In the genomic region with DNA sequence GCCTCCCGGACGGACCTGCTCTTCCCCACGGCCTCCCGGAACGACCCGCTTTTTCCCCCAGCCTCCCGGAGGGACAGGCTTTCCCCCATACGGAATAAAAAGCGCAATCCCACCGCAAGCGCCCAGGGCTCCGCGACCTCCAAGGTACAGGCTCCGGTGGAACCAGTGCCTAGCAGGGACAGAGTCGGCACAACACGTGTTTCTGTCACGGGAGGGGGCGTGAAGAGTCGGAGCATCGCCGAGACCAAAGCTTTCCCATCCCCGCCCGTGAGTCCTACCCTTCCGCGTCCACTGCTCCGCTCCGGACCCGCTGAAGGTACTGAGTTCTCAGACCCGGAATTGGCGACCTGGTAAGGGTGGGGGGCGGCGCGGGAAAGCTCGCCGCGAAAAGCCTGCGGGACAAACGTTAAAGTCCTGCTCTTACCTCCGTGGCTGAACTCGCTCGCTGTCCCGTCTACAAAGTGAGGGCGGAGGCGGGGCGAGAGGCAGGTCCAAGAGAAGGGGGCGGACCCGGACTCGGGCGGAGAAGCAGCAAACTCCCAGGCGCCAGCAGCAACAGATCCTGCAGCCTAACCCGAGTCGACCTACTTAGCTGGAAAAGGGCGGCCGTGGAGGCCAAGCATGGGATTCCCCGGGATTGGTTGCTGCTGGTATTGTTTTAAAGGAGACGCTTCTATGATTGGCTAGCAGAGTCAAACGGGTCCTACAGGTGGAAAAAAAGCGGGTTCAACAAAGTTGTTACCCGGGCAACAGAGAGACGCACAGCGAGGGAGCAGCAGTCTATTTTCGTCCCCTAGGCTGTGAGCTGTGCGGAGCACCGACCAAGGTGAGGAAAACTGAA, we compare ENCODE assay signal across 8 mouse cellular contexts. TPM values are rescaled to one million over a fixed set of nuclear protein-coding genes. Genes with fewer than 3 reads are reported as not detected.
DNase-seq lines count a peak whose midpoint lies in the region; ATAC-seq and TF ChIP-seq lines count a peak whose summit lies in the region.

Gene Nup62cl, minus strand, starts transcription at position 578 of the 841 bp plus-strand sequence.
Gene Pih1h3b, plus strand, starts transcription at position 745 of the 841 bp plus-strand sequence.

- 23% methylated on average over 63 of the region's 64 CpGs for whole genome bisulfite sequencing in lung, embryonic 14.5 days

- peak; percentile 36 for DNase-seq in CD4-positive helper T cell, adult 2 months (ENCODE audit: low read depth, low spot score)
- DNase-seq in ZHBTc4 (ENCODE audit: low read depth, low spot score) (peak; percentile 95), adipocyte (ENCODE audit: low spot score) (no peak)
- peak; percentile 14 for DNase-seq in embryo, embryonic 11.5 days (ENCODE audit: low read depth, low spot score)
- peak; percentile 3 for DNase-seq in heart, adult 8-10 months (ENCODE audit: low spot score)
- peak; percentile 67 for DNase-seq in kidney, adult 18-20 months
- DNase-seq in lung, embryonic 14.5 days: peak; percentile 57

- no peak within 1 kb of the TSS for H3K9ac ChIP-seq in lung, embryonic 14.5 days

- peaks cover 15% of the 10 kb centered on the region; the same call in 1 of the 2 replicates for H3K27me3 ChIP-seq in lung, embryonic 14.5 days (ENCODE audit: insufficient read depth, low read length)

- TF ChIP-seq CTCF in lung, embryonic 14.5 days (IDR thresholded peaks at IDR 0.05; ENCODE audit: low read depth): no peak

- peaks cover 7% of the 10 kb centered on the region for H3K9me3 ChIP-seq in lung, embryonic 14.5 days (ENCODE audit: low read depth, low read length)

- peak; percentile 89 for ATAC-seq in lung, embryonic 14.5 days (ENCODE audit: insufficient read depth)
- 0 out of 2 replicates have a peak, but pooled peaks have one; percentile 23 for ATAC-seq in neutrophil, adult 5-6 weeks (ENCODE audit: extremely low read depth, insufficient number of reproducible peaks, low FRiP score, poor library complexity, severe bottlenecking)

- no peak within 1 kb of the TSS for H3K27ac ChIP-seq in lung, embryonic 14.5 days (ENCODE audit: low read depth)

- H3K4me2 ChIP-seq in lung, embryonic 14.5 days: peak within 1 kb of the TSS; percentile 54

- no peaks in the 10 kb centered on the region for H3K4me1 ChIP-seq in lung, embryonic 14.5 days (ENCODE audit: insufficient read depth)

- H3K4me3 ChIP-seq in lung, embryonic 14.5 days (ENCODE audit: low read depth, low read length): peak within 1 kb of the TSS; percentile 34

- H3K36me3 ChIP-seq in lung, embryonic 14.5 days (ENCODE audit: insufficient read depth): no peaks in the 10 kb centered on the region

RNA-seq across cellular contexts. Expression of gene Nup62cl, which starts in this region (rescaled TPM):
- total RNA-seq in heart, adult 8-10 months (2022): not detected
- 2.2 and 3.0 TPM in 2 replicates for polyA plus RNA-seq in lung, embryonic 14.5 days (2014; fragmentation: Nextera tagmentation; extraction: Ambion mirVana)
- total RNA-seq in neutrophil, adult 5-6 weeks (2017): not detected in 2 replicates

RNA-seq across cellular contexts. Expression of gene Pih1h3b, which starts in this region (rescaled TPM):
- not detected for total RNA-seq in heart, adult 8-10 months (2022)
- not detected in 2 replicates for polyA plus RNA-seq in lung, embryonic 14.5 days (2014; fragmentation: Nextera tagmentation; extraction: Ambion mirVana)
- not detected in 2 replicates for total RNA-seq in neutrophil, adult 5-6 weeks (2017)

Comparison
In these comparisons a context has a peak if more than half of its experiments do, and no peak if none do; other contexts are left out.
1. Peak in DNase-seq in heart, adult 8-10 months; RNA of the genes that start here not detected or under 1 TPM.
2. Peak in ATAC-seq in neutrophil, adult 5-6 weeks; RNA of the genes that start here not detected or under 1 TPM.